Comparison of ENCODE assay signal across 8 mouse cellular contexts in genomic region chr17:3326148-3326902, GRCm38 (mm10). TPM values are rescaled to one million over a fixed set of nuclear protein-coding genes. Genes with fewer than 3 reads are reported as not detected.
DNase-seq lines count a peak whose midpoint lies in the region; ATAC-seq and TF ChIP-seq lines count a peak whose summit lies in the region.

TSS of gene Tiam2 (plus strand) at chr17:3326573.

- H3K27me3 ChIP-seq in intestine, postnatal 0 days (replicated peaks; ENCODE audit: control insufficient read depth, insufficient read depth, low read length) = no peaks in the 10 kb centered on the region
- peaks cover 6% of the 10 kb centered on the region for H3K27me3 ChIP-seq in liver, adult 2 months (ENCODE audit: control insufficient read depth, insufficient read depth, low read length)
- H3K27me3 ChIP-seq in midbrain, postnatal 0 days (ENCODE audit: insufficient read depth, low read length) = peaks cover 21% of the 10 kb centered on the region; the same call in 1 of the 2 replicates

- peak; percentile 45 to 58 for DNase-seq in cerebellum, postnatal 14 days
- DNase-seq in cerebellum, adult 9-11 months = no peak
- peak; percentile 17 for DNase-seq in c-Kit-positive CD71-negative TER-119-negative erythroid progenitor cells, embryonic 14.5 days (ENCODE audit: low read depth)
- DNase-seq in gastrocnemius, postnatal 25 days = peak; percentile 40
- peak; percentile 8 for DNase-seq in liver, adult 2 months (ENCODE audit: extremely low read depth, low read depth, low spot score)
- peak; percentile 53 for DNase-seq in midbrain, postnatal 0 days (ENCODE audit: low spot score)
- DNase-seq in thymus, postnatal 4 days = peak; percentile 30

- peaks cover 4% of the 10 kb centered on the region; the same call in 1 of the 2 replicates for H3K4me1 ChIP-seq in intestine, postnatal 0 days (replicated peaks; ENCODE audit: control insufficient read depth, insufficient read depth, low read length)
- H3K4me1 ChIP-seq in liver, adult 2 months (ENCODE audit: control insufficient read depth, insufficient read depth, low read length) = peaks cover 6% of the 10 kb centered on the region
- H3K4me1 ChIP-seq in midbrain, postnatal 0 days (ENCODE audit: insufficient read depth, low read length) = peaks cover 5% of the 10 kb centered on the region; the same call in 1 of the 2 replicates

- no peak within 1 kb of the TSS; the same call in 1 of the 2 replicates for H3K27ac ChIP-seq in intestine, postnatal 0 days (ENCODE audit: low read depth, low read length)
- H3K27ac ChIP-seq in liver, adult 2 months (replicated peaks; ENCODE audit: insufficient read depth, low read depth, low read length) = no peak within 1 kb of the TSS
- no peak within 1 kb of the TSS for H3K27ac ChIP-seq in midbrain, postnatal 0 days (ENCODE audit: low read depth, low read length)

- peak within 1 kb of the TSS; percentile 70 for H3K9ac ChIP-seq in intestine, postnatal 0 days (ENCODE audit: low read depth, low read length)
- H3K9ac ChIP-seq in liver, adult 2 months (ENCODE audit: low read depth, low read length) = peak within 1 kb of the TSS; percentile 31
- H3K9ac ChIP-seq in midbrain, postnatal 0 days (replicated peaks; ENCODE audit: low read length, poor library complexity, severe bottlenecking) = 0 out of 2 replicates have a peak within 1 kb of the TSS, but pooled peaks have one; percentile 46

- TF ChIP-seq CTCF in intestine, postnatal 0 days (IDR thresholded peaks at IDR 0.05; ENCODE audit: low read depth) = peak; percentile 27; the same call in 1 of the 2 replicates
- no peak for TF ChIP-seq CTCF in liver, adult 2 months (IDR thresholded peaks at IDR 0.05; ENCODE audit: low read depth, low read length)
- no peak for TF ChIP-seq CTCF in midbrain, postnatal 0 days (IDR thresholded peaks at IDR 0.05)

- peak; percentile 88 for ATAC-seq in intestine, postnatal 0 days
- peak; percentile 75 for ATAC-seq in midbrain, postnatal 0 days (ENCODE audit: low FRiP score)

- no peaks in the 10 kb centered on the region for H3K79me2 ChIP-seq in liver, adult 2 months (ENCODE audit: control insufficient read depth, insufficient read depth, low read length)

- WGBS in intestine, postnatal 0 days = under 1% methylated on average over 55 of the region's 55 CpGs
- 2% methylated on average over 55 of the region's 55 CpGs for WGBS in liver, adult 2 months
- under 1% methylated on average over 42 of the region's 55 CpGs for WGBS in midbrain, postnatal 0 days

- H3K4me3 ChIP-seq in intestine, postnatal 0 days (ENCODE audit: low read depth, low read length) = peak within 1 kb of the TSS; percentile 73
- H3K4me3 ChIP-seq in liver, adult 2 months (ENCODE audit: insufficient read depth, low read depth, low read length) = peak within 1 kb of the TSS; percentile 63
- peak within 1 kb of the TSS; percentile 42 for H3K4me3 ChIP-seq in midbrain, postnatal 0 days (ENCODE audit: low read depth, low read length)

- H3K4me2 ChIP-seq in intestine, postnatal 0 days (replicated peaks; ENCODE audit: low read depth) = peak within 1 kb of the TSS; percentile 97
- peak within 1 kb of the TSS; percentile 71 for H3K4me2 ChIP-seq in midbrain, postnatal 0 days (ENCODE audit: low read depth, low read length, poor library complexity, severe bottlenecking)

- no peaks in the 10 kb centered on the region for H3K36me3 ChIP-seq in intestine, postnatal 0 days (ENCODE audit: control insufficient read depth, insufficient read depth)
- no peaks in the 10 kb centered on the region for H3K36me3 ChIP-seq in liver, adult 2 months (ENCODE audit: control insufficient read depth, insufficient read depth, low read length)
- no peaks in the 10 kb centered on the region for H3K36me3 ChIP-seq in midbrain, postnatal 0 days (ENCODE audit: insufficient read depth, low read length)

- TF ChIP-seq POLR2A in liver, adult 2 months (IDR thresholded peaks at IDR 0.05; ENCODE audit: extremely low read depth, insufficient read depth, low read length) = no peak

- no peaks in the 10 kb centered on the region for H3K9me3 ChIP-seq in intestine, postnatal 0 days (ENCODE audit: control insufficient read depth)
- no peaks in the 10 kb centered on the region for H3K9me3 ChIP-seq in midbrain, postnatal 0 days (ENCODE audit: low read length)

RNA-seq across cellular contexts. Expression of gene Tiam2, which starts in this region (rescaled TPM):
- 1 to 10 TPM; 2.7 to 3.8 TPM for total RNA-seq in gastrocnemius, postnatal 25 days (2021)
- polyA plus RNA-seq in intestine, postnatal 0 days (2015; fragmentation: Nextera tagmentation; extraction: Ambion mirVana) = 1.9 and 2.1 TPM in 2 replicates
- total RNA-seq in liver, adult 2 months (2014; rRNA removed) = 5.0 and 5.2 TPM in 2 replicates
- polyA plus RNA-seq in liver, adult 2 months (2012; rRNA removed) = 1.4 and 2.9 TPM in 2 replicates
- total RNA-seq in midbrain, postnatal 0 days (2014; rRNA removed) = 5.2 and 6.9 TPM in 2 replicates
- polyA plus RNA-seq in midbrain, postnatal 0 days (2015; fragmentation: Nextera tagmentation; extraction: Ambion mirVana) = 1.7 TPM in 2 replicates
